Mouse (Mus musculus) bone marrow macrophage, adult 2 months (primary cell): ENCODE data around the gene Ampd1. TPM values are rescaled to one million over a fixed set of nuclear protein-coding genes. Genes with fewer than 3 reads are reported as not detected.

Experiments used
- H3K27ac ChIP-seq: 2 replicates; pipeline ENCODE4 v1.5.1; 2012; ENCODE audit warnings: low read depth, low read length; ENCODE audit not compliant: insufficient read depth
- H3K4me1 ChIP-seq: 2 replicates; pipeline ENCODE4 v1.6.1; 2012; ENCODE audit warnings: low read length; ENCODE audit not compliant: control insufficient read depth, insufficient read depth
- H3K4me3 ChIP-seq: 2 replicates; pipeline ENCODE4 v1.5.1; 2012; ENCODE audit warnings: mild to moderate bottlenecking, low read length, moderate library complexity; ENCODE audit not compliant: insufficient read depth
- CTCF ChIP-seq: IDR thresholded peaks from 2 replicates; pipeline ENCODE4 v1.5.1; 2012; ENCODE audit warnings: low read depth, mild to moderate bottlenecking, low read length, moderate library complexity
- POLR2A ChIP-seq: IDR thresholded peaks from 2 replicates; pipeline ENCODE4 v1.6.1; 2012; ENCODE audit warnings: mild to moderate bottlenecking, low read depth, low read length, borderline replicate concordance
- polyA plus RNA-seq: library from polyadenylated mRNA; stranded (reverse); fragments of >200 nt; gene quantifications from 2 replicates; pipeline ENCODE4 v1.2.4, GENCODE M21; 2012; ENCODE audit not compliant: missing spikeins, insufficient read depth, insufficient read length

The Ampd1 gene
- polyA plus RNA-seq, 1 experiment: not detected

GRCm38 (mm10) chr3:103129367-103130159 lies 55.7 kb downstream of the Ampd1 start:
- Histone ChIP-seq H3K27ac (peak overlapping the region; percentile 84), H3K4me3 (peak overlapping the region; percentile 39), H3K4me1 (peaks cover 25% of the 10 kb centered on the region)
- no peak for TF ChIP-seq CTCF
- no peak for TF ChIP-seq POLR2A

DNA sequence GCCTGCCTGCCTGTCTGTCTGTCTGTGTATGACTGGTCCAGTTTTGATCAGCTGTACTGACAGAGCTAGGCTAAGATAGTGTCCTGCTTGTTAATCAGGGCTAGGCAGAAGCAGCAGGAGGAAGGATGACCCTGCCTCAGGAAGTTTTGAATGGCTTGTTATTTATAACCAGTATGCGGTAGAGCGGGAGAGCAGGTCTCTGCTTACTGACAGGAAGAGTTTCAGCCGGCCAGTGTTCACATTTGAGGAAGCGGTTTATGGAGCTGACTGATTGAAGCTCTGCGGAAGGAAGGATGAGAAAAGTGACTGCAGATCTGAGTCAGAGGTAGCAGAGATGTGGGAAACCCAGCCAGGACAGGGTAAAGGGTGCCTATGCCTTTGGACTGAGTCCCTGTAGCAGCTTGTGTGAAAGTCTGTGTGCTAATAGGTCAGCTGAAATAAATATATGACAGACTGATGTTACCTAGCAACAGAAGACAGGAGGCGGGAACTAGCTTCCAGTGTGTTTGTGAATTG lies 56.5 kb downstream of the Ampd1 start:
- Histone ChIP-seq H3K4me1 (peaks cover 25% of the 10 kb centered on the region), H3K4me3 (peak overlapping the region; percentile 39), H3K27ac (peak overlapping the region; percentile 84)
- TF ChIP-seq CTCF (no peak), POLR2A (no peak)

DNA sequence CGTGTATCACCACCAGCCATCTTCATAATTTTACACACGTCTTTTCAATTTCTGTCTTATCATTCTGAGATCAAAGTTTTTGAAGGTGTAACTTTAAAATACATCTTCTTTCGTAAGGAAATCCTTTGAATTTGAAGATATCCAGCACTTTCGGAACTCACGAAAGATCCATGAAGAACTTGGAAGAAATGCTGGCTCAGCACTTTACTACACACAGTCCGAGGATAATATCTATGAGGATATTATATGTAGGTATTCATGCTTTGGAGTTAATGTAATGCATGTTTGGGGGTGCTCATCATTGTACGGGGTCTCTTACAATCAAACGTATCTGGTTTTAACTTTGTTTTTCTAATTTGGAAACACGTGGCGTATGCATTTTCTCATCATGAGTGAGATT lies 59.3 kb downstream of the Ampd1 start:
- peaks cover 22% of the 10 kb centered on the region for H3K4me1 ChIP-seq
- TF ChIP-seq CTCF: no peak
- TF ChIP-seq POLR2A: no peak
- no peak overlapping the region for H3K27ac ChIP-seq
- H3K4me3 ChIP-seq: no peak overlapping the region

DNA sequence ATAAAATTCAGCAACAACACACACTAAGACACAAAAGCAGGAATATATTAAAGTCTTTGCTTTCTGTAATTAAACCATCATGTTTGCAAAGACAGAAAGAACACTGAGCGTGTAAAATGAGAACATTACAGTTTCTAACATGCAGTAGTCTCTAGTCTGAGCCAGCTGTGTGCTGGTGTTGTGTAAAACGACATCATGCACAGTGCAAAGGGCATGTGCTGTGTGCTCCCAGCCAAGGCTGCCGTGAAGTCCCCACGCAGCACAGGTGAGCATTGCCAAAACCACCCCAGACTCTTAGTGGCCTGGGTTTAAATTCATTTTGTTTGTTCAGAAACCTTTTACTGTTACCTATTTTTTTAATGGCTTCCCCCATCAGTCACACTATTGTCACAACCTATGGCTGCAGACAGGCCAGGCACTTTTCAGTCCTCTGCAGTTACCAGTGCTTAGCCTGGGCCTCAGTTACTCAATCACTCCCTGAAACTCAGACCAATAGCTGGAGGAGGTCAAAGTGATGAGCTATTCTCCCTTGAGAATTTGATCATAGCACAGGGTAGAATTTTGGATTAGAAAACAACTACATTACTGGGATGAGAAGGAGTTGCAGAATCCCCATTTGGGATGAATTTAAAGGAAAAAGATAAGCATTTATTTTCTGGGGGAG lies 62.7 kb downstream of the Ampd1 start:
- H3K4me1 ChIP-seq: peaks cover 19% of the 10 kb centered on the region
- no peak for TF ChIP-seq CTCF
- no peak for TF ChIP-seq POLR2A

DNA sequence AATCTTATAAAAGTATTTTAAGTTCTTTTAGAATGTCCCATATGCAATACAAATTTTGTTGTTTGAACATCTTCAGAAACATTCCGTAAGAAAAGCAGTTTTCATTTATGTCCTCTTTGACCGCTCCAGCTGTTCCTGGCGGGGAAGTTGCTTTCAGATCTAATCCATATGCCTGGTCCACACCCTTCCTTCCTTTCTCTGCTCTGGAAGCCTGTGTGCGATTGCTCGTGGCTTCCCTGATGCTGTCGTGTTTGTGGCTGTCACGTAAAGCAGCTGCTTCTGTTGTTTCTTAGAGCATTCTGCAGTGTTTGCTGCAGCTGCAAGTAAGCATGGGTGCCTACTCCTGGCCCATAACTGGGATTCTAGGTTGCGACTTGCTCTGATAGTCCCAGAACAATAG lies 65.2 kb downstream of the Ampd1 start:
- Histone ChIP-seq H3K27ac (peak overlapping the region; percentile 89), H3K4me3 (no peak overlapping the region), H3K4me1 (peaks cover 19% of the 10 kb centered on the region)
- TF ChIP-seq CTCF (no peak), POLR2A (no peak)

More for the DNA sequence above, 62.7 kb downstream of the Ampd1 start:
- Histone ChIP-seq H3K27ac (no peak overlapping the region), H3K4me3 (no peak overlapping the region)

- H3K4me1 ChIP-seq: peaks cover 19% of the 10 kb centered on the region
- H3K4me3 ChIP-seq: peak overlapping the region; percentile 50
- TF ChIP-seq POLR2A: peak; percentile 75; the same call in 1 of the 2 replicates
- peak overlapping the region; percentile 89 for H3K27ac ChIP-seq
Observed at GRCm38 (mm10) chr3:103140095-103140838, 66.5 kb downstream of the Ampd1 start.

DNA sequence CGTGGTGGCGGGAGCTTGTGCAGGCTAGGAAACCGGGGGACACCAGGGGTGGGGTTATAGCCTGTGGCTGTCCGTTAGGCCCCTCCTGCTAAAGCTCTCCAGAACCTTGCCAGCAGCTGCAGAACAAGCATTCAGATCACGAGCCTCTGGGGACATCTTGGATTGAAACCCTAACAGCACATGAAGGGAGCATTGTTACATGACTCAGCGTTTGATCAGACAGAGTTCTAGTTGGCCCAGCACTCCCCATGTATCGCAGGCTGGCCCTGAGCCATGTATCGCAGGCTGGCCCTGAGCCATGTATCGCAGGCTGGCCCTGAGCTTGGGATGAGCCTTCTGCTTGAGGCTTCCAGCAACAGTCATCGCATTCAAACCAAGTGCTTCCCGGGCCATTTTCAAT lies 67.5 kb downstream of the Ampd1 start:
- Histone ChIP-seq H3K4me3 (no peak overlapping the region), H3K27ac (peak overlapping the region; percentile 49), H3K4me1 (peaks cover 19% of the 10 kb centered on the region)
- no peak for TF ChIP-seq CTCF

DNA sequence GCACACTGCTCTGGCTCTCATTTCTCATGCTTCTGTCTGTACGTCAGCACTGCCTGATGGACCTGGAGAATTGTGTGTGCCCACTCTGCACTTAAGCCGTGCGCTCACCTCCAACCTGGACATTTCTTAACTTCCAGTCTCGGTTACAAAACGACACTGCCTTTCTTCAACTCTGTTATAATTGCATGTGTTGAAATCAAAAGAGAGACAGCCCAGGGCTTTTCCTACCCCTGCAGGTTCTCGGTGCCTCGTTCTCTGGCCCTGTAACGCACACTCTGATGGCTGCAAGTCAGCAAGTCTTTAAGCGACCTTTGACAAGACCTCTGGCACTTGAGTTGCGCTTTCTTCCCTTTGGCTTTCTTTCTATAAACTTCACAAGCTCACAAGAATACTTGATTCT lies 68.6 kb downstream of the Ampd1 start:
- H3K27ac ChIP-seq: no peak overlapping the region
- TF ChIP-seq POLR2A (no peak), CTCF (no peak)
- no peak overlapping the region for H3K4me3 ChIP-seq
- peaks cover 19% of the 10 kb centered on the region for H3K4me1 ChIP-seq

DNA sequence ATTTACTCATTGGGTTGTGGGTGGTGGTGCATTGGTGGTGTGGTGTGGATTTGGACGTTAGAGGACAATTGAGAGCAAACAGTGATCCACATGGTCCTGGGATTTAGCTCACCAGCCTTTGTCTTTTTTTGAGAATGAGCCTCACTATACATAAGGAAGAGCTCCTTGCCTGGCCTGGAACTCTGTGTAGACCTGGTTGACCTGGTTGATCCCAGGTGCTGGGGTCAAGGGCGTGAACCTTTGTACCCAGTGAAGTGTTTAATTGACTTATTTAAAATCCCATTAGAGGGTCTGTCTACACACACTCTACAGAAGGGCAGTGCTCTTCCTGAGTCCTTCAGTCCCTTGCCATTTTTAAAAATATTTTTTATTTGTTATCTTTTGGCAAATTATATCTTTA lies 71.5 kb downstream of the Ampd1 start:
- TF ChIP-seq CTCF (no peak), POLR2A (no peak)
- peaks cover 8% of the 10 kb centered on the region for H3K4me1 ChIP-seq
- no peak overlapping the region for H3K4me3 ChIP-seq
- H3K27ac ChIP-seq: no peak overlapping the region

GRCm38 (mm10) chr3:103145791-103146190 lies 72.0 kb downstream of the Ampd1 start:
- no peak overlapping the region for H3K27ac ChIP-seq
- peaks cover 7% of the 10 kb centered on the region for H3K4me1 ChIP-seq
- no peak overlapping the region for H3K4me3 ChIP-seq
- TF ChIP-seq CTCF: no peak
- no peak for TF ChIP-seq POLR2A
